Mouse (Mus musculus): ENCODE measurements around the gene Dvl2. TPM values are rescaled to one million over a fixed set of nuclear protein-coding genes. Genes with fewer than 3 reads are reported as not detected.

Dvl2 gene
- 1.8 TPM for polyA plus RNA-seq (2014; fragmentation: Illumina TruSeq; extraction: RNeasy Lipid Tissue Mini Kit (QIAGEN cat#74804))

DNA sequence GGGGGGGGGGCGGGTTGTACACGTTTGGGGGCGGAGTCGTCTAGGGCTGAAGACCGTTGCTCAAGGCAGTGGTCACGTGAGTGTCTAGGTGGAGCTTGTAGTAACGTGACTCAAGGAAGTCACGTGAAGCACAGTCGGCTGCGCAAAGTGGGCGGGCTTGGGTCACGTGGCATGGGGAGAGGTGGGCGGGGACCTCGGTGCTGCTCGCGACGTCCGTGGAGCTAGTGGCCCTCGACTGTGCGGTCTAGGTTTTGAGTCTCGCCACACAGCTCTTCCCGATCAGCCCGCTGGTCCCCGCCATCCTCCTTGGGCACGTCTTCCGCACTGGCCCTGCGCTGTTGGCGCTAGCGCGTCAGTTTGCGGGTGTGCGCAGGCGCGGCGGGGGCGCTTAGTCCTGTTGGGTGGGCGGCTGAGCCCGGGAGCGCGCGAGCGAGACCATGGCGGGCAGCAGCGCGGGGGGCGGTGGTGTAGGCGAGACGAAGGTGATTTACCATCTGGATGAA, at the start of gene Dvl2:
Dvl2 (plus strand) TSS at position 200 of the 503 bp plus-strand sequence.

GRCm38 (mm10) chr11:69964650-69965270, 35.6 kb upstream of the Dvl2 start, which contains the start of gene Cldn7:
Cldn7 (plus strand) TSS chr11:69964779.

DNA sequence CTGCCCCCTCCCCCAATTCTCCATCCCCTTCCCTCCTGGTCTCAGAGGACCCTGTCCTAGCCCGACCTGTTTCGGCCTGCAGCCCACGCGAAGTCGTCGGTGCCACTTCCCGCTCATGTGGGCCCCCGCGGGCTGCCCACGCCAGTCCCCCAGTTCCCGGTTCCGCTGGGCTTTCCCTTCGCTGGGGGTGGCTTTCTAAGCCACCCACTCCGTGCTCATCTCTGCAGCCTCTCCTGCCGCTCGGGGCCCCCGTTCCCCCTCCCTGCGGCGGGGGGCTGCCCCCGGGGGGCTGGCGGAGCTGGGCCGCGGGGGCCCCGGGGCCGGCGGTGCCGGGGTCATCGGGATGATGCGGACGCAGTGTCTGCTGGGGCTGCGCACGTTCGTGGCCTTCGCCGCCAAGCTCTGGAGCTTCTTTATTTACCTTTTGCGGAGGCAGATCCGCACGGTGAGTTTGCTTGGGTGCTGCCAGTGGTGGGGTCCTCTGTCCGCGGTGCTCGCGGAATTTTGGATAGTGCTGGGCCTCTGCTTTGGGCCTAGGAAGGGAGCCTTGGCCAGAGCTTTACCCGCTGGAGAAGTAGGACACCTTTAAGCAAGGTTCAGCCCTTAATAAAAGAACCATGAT, 19.1 kb upstream of the Dvl2 start, which contains the start of gene Ctdnep1:
Ctdnep1 (plus strand) TSS at position 16 of the 622 bp plus-strand sequence.

DNA sequence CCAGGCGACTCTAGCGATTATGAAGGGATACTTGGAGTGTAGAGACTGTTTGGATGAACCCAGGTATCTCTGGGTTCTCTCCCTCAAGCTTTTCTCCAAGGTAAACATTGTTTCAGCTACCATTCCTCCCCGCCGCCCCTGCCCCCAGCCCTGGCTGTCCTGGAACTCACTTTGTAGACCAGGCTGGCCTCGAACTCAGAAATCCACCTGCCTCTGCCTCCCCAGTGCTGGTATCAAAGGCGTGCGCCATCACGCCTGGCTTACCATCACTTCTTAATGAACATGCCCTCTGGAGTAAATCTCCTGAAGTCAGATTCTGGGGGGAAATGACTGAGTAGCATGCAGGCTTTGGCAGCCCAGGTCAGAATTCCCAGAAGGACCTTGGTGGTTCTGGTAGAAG, 18.2 kb upstream of the Dvl2 start, which contains the start of gene Elp5:
Elp5 (minus strand) TSS at position 293 of the 400 bp plus-strand sequence.

DNA sequence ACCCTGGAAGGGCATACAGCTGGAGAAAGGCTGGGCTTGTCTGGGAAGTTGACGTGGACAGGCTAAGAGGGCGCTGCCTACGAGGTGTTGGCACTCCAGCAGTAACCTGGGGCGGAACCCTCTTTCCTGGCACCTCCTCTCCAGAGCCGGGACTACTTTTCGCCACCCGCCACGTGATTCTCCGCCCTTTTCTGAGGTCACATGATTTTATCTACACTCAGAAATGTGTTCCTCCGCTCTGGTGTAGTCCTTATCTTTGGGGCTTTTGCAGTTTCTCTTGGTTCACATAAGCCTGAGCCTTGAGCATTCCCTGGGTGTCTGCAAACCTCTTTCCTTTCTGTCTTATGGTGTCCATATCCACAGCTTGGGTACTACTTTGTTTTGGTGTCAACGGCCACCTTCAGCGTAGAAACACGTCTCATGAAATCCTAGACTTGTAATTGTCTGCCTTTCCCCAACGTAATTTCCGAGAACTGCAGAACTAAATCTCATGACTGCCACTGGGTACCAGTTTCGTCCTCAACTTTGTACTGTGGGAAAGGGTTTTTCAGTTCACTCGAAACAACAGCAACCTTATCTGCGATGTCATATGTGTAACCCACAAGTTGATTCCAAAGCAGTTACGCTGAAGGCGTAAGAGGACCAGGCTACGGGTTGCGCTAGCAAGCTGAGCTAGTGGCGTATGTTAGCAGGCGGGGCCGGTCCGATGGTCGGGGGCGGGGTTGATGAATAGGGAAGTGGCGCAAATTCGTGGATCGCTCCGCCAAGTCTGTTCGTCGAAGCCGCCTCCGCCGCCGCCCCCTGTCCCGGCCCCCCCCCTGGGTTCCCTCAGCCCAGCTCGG, 9.3 kb upstream of the Dvl2 start, which contains the start of gene Gabarap:
Gabarap (plus strand) TSS at position 294 of the 842 bp plus-strand sequence.

GRCm38 (mm10) chr11:69995391-69995960, 4.9 kb upstream of the Dvl2 start, which contains the start of gene Phf23:
Phf23 (plus strand) TSS chr11:69995777.

GRCm38 (mm10) chr11:70014880-70015558, 14.6 kb downstream of the Dvl2 start, which contains the start of gene Acadvl:
Acadvl (minus strand) TSS chr11:70015411.

GRCm38 (mm10) chr11:70016669-70017068, 16.3 kb downstream of the Dvl2 start, which contains the start of gene Dlg4:
Dlg4 (plus strand) TSS chr11:70016942.

DNA sequence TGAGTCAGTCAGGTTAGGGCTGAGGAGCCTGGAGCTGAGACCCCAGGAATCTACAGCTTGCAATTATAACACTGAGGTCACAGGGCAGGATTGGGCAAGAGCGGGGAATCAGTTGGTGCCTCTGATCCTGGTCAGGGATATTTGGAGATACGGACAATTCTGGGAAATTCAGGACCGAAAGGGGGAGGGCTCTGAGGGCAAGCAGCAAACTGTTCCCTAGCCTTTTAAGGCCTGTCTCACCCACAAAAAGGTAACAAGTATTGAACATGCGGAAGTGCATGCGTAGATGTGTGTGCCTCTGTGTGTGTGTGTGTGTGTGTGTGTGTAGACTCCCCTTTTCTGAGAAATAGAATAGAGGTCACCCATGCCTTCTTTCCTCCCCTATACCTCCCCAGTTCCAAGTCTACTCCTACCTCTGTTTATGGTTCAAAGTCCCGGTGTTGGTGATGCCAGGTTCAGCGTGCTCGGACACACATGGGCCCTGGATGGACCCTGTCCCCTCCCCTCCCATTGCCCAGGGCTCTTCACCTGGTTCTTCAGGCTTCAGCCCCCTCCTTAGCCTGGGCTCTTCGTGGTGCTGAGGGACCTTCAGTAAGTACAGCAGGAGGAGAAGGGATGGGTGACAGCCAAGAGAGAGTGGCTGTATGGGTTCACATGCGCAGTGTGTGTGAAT, 53.6 kb downstream of the Dvl2 start, which contains the start of gene Asgr1:
Asgr1 (plus strand) TSS at position 188 of the 673 bp plus-strand sequence.

Other genes with a start within 250 kb of the Dvl2 start
- gene Polr2a, start 242.0 kb upstream of the Dvl2 start, polyA plus RNA-seq (2014; fragmentation: Illumina TruSeq; extraction: RNeasy Lipid Tissue Mini Kit (QIAGEN cat#74804)) = 38.0 TPM
- 0.48 TPM for gene Slc35g3, start 238.6 kb upstream of the Dvl2 start, polyA plus RNA-seq (2014; fragmentation: Illumina TruSeq; extraction: RNeasy Lipid Tissue Mini Kit (QIAGEN cat#74804))
- gene Zbtb4, start 234.7 kb upstream of the Dvl2 start, polyA plus RNA-seq (2014; fragmentation: Illumina TruSeq; extraction: RNeasy Lipid Tissue Mini Kit (QIAGEN cat#74804)) = 26.4 TPM
- 3.4 TPM for gene Chrnb1, start 204.7 kb upstream of the Dvl2 start, polyA plus RNA-seq (2014; fragmentation: Illumina TruSeq; extraction: RNeasy Lipid Tissue Mini Kit (QIAGEN cat#74804))
- 7.0 TPM for gene Fgf11, start 198.7 kb upstream of the Dvl2 start, polyA plus RNA-seq (2014; fragmentation: Illumina TruSeq; extraction: RNeasy Lipid Tissue Mini Kit (QIAGEN cat#74804))
- 1.2 TPM for gene Tmem102, start 195.0 kb upstream of the Dvl2 start, polyA plus RNA-seq (2014; fragmentation: Illumina TruSeq; extraction: RNeasy Lipid Tissue Mini Kit (QIAGEN cat#74804))
- gene Gm39566, start 185.3 kb upstream of the Dvl2 start, polyA plus RNA-seq (2014; fragmentation: Illumina TruSeq; extraction: RNeasy Lipid Tissue Mini Kit (QIAGEN cat#74804)) = not detected
- not detected for gene Spem2, start 182.1 kb upstream of the Dvl2 start, polyA plus RNA-seq (2014; fragmentation: Illumina TruSeq; extraction: RNeasy Lipid Tissue Mini Kit (QIAGEN cat#74804))
- not detected for gene Spem1, start 178.4 kb upstream of the Dvl2 start, polyA plus RNA-seq (2014; fragmentation: Illumina TruSeq; extraction: RNeasy Lipid Tissue Mini Kit (QIAGEN cat#74804))
- 1.4 TPM for gene Nlgn2, start 162.8 kb upstream of the Dvl2 start, polyA plus RNA-seq (2014; fragmentation: Illumina TruSeq; extraction: RNeasy Lipid Tissue Mini Kit (QIAGEN cat#74804))
- gene Tmem256, start 162.1 kb upstream of the Dvl2 start, polyA plus RNA-seq (2014; fragmentation: Illumina TruSeq; extraction: RNeasy Lipid Tissue Mini Kit (QIAGEN cat#74804)) = 16.6 TPM
- 1.2 TPM for gene Plscr3, start 154.2 kb upstream of the Dvl2 start, polyA plus RNA-seq (2014; fragmentation: Illumina TruSeq; extraction: RNeasy Lipid Tissue Mini Kit (QIAGEN cat#74804))
- 0.26 TPM for gene Tnk1, start 141.9 kb upstream of the Dvl2 start, polyA plus RNA-seq (2014; fragmentation: Illumina TruSeq; extraction: RNeasy Lipid Tissue Mini Kit (QIAGEN cat#74804))
- gene Tmem95, start 122.6 kb upstream of the Dvl2 start, polyA plus RNA-seq (2014; fragmentation: Illumina TruSeq; extraction: RNeasy Lipid Tissue Mini Kit (QIAGEN cat#74804)) = not detected
- 2.4 TPM for gene Kctd11, start 119.2 kb upstream of the Dvl2 start, polyA plus RNA-seq (2014; fragmentation: Illumina TruSeq; extraction: RNeasy Lipid Tissue Mini Kit (QIAGEN cat#74804))
- gene Acap1, start 105.1 kb upstream of the Dvl2 start, polyA plus RNA-seq (2014; fragmentation: Illumina TruSeq; extraction: RNeasy Lipid Tissue Mini Kit (QIAGEN cat#74804)) = not detected
- gene 2810408A11Rik, start 99.6 kb upstream of the Dvl2 start, polyA plus RNA-seq (2014; fragmentation: Illumina TruSeq; extraction: RNeasy Lipid Tissue Mini Kit (QIAGEN cat#74804)) = 2.4 TPM
- 4.1 TPM for gene Neurl4, start 99.5 kb upstream of the Dvl2 start, polyA plus RNA-seq (2014; fragmentation: Illumina TruSeq; extraction: RNeasy Lipid Tissue Mini Kit (QIAGEN cat#74804))
- 21.7 TPM for gene Gps2, start 86.7 kb upstream of the Dvl2 start, polyA plus RNA-seq (2014; fragmentation: Illumina TruSeq; extraction: RNeasy Lipid Tissue Mini Kit (QIAGEN cat#74804))
- gene Eif5a, start 78.6 kb upstream of the Dvl2 start, polyA plus RNA-seq (2014; fragmentation: Illumina TruSeq; extraction: RNeasy Lipid Tissue Mini Kit (QIAGEN cat#74804)) = 199 TPM
- gene Ybx2, start 64.8 kb upstream of the Dvl2 start, polyA plus RNA-seq (2014; fragmentation: Illumina TruSeq; extraction: RNeasy Lipid Tissue Mini Kit (QIAGEN cat#74804)) = 6.4 TPM
- 0.63 TPM for gene Slc2a4, start 52.4 kb upstream of the Dvl2 start, polyA plus RNA-seq (2014; fragmentation: Illumina TruSeq; extraction: RNeasy Lipid Tissue Mini Kit (QIAGEN cat#74804))
- 2.6 TPM for gene Cldn7, start 35.8 kb upstream of the Dvl2 start, polyA plus RNA-seq (2014; fragmentation: Illumina TruSeq; extraction: RNeasy Lipid Tissue Mini Kit (QIAGEN cat#74804))
- 63.2 TPM for gene Ctdnep1, start 19.4 kb upstream of the Dvl2 start, polyA plus RNA-seq (2014; fragmentation: Illumina TruSeq; extraction: RNeasy Lipid Tissue Mini Kit (QIAGEN cat#74804))
- gene Elp5, start 18.1 kb upstream of the Dvl2 start, polyA plus RNA-seq (2014; fragmentation: Illumina TruSeq; extraction: RNeasy Lipid Tissue Mini Kit (QIAGEN cat#74804)) = 5.8 TPM
- 449 TPM for gene Gabarap, start 9.5 kb upstream of the Dvl2 start, polyA plus RNA-seq (2014; fragmentation: Illumina TruSeq; extraction: RNeasy Lipid Tissue Mini Kit (QIAGEN cat#74804))
- 24.2 TPM for gene Phf23, start 4.8 kb upstream of the Dvl2 start, polyA plus RNA-seq (2014; fragmentation: Illumina TruSeq; extraction: RNeasy Lipid Tissue Mini Kit (QIAGEN cat#74804))
- 5.8 TPM for gene Acadvl, start 14.8 kb downstream of the Dvl2 start, polyA plus RNA-seq (2014; fragmentation: Illumina TruSeq; extraction: RNeasy Lipid Tissue Mini Kit (QIAGEN cat#74804))
- 1.7 TPM for gene Dlg4, start 16.3 kb downstream of the Dvl2 start, polyA plus RNA-seq (2014; fragmentation: Illumina TruSeq; extraction: RNeasy Lipid Tissue Mini Kit (QIAGEN cat#74804))
- gene Asgr1, start 53.5 kb downstream of the Dvl2 start, polyA plus RNA-seq (2014; fragmentation: Illumina TruSeq; extraction: RNeasy Lipid Tissue Mini Kit (QIAGEN cat#74804)) = not detected
- 0.80 TPM for gene Asgr2, start 92.0 kb downstream of the Dvl2 start, polyA plus RNA-seq (2014; fragmentation: Illumina TruSeq; extraction: RNeasy Lipid Tissue Mini Kit (QIAGEN cat#74804))
- 21.9 TPM for gene Mgl2, start 129.7 kb downstream of the Dvl2 start, polyA plus RNA-seq (2014; fragmentation: Illumina TruSeq; extraction: RNeasy Lipid Tissue Mini Kit (QIAGEN cat#74804))
- 3.7 TPM for gene Clec10a, start 155.6 kb downstream of the Dvl2 start, polyA plus RNA-seq (2014; fragmentation: Illumina TruSeq; extraction: RNeasy Lipid Tissue Mini Kit (QIAGEN cat#74804))
- gene Slc16a11, start 212.2 kb downstream of the Dvl2 start, polyA plus RNA-seq (2014; fragmentation: Illumina TruSeq; extraction: RNeasy Lipid Tissue Mini Kit (QIAGEN cat#74804)) = not detected
- gene Slc16a13, start 220.5 kb downstream of the Dvl2 start, polyA plus RNA-seq (2014; fragmentation: Illumina TruSeq; extraction: RNeasy Lipid Tissue Mini Kit (QIAGEN cat#74804)) = 3.1 TPM
- gene Bcl6b, start 229.2 kb downstream of the Dvl2 start, polyA plus RNA-seq (2014; fragmentation: Illumina TruSeq; extraction: RNeasy Lipid Tissue Mini Kit (QIAGEN cat#74804)) = 7.3 TPM
- gene 0610010K14Rik, start 237.3 kb downstream of the Dvl2 start, polyA plus RNA-seq (2014; fragmentation: Illumina TruSeq; extraction: RNeasy Lipid Tissue Mini Kit (QIAGEN cat#74804)) = 2.4 TPM
- gene Gm21988, start 239.2 kb downstream of the Dvl2 start, polyA plus RNA-seq (2014; fragmentation: Illumina TruSeq; extraction: RNeasy Lipid Tissue Mini Kit (QIAGEN cat#74804)) = 0.37 TPM
- gene Rnasek, start 239.2 kb downstream of the Dvl2 start, polyA plus RNA-seq (2014; fragmentation: Illumina TruSeq; extraction: RNeasy Lipid Tissue Mini Kit (QIAGEN cat#74804)) = 25.1 TPM